Mouse (Mus musculus): Measurements from ENCODE around the gene Eml6.
A peak's percentile ranks its signal among the peaks of the same experiment; 100 is the strongest.
"Not testable (repeated sequence)": the region's sequence is repeated elsewhere in the genome, so short reads cannot be mapped to it uniquely, and the experiment has no call there.

The Eml6 gene

DNA sequence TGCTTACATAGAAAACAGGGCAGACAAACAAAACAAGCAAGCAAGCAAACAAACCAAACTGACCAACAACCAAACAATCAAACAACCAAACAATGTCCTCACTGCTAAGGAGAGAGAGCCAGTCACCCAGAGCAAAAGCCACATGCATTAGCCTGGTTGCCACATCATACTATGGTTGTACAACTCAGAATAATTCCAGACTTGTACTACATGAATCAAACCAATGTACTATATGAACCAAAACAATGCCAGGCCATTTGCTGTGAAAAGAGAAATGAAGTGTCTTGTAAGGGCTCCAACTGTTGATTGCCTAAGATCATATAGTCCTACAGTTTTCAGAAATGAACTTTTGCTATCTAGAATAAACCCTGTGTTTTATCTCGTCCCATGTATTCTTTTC lies 237.3 kb downstream of the Eml6 start:
- no peak for DNase-seq

DNA sequence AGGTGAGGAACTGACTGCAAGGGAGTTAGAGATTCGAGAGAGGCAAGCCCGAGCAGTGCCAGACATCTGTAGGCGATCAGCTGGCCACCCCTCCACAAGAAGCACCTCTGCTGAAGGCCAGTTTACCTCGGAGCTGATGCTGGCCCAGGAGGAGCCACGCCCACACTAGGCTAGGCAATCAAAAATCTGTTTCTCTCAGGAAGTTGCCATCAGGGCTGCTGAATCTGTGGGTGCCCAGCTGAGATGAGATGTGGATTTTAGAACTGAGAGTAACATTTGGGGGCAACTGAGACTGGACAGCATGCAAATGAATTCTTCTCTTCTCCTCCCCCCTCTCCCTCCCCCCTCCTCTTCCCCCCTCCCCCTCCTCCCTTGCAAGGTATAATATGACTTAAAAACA lies 238.4 kb downstream of the Eml6 start:
- peak; percentile 20 to 23 for DNase-seq

DNA sequence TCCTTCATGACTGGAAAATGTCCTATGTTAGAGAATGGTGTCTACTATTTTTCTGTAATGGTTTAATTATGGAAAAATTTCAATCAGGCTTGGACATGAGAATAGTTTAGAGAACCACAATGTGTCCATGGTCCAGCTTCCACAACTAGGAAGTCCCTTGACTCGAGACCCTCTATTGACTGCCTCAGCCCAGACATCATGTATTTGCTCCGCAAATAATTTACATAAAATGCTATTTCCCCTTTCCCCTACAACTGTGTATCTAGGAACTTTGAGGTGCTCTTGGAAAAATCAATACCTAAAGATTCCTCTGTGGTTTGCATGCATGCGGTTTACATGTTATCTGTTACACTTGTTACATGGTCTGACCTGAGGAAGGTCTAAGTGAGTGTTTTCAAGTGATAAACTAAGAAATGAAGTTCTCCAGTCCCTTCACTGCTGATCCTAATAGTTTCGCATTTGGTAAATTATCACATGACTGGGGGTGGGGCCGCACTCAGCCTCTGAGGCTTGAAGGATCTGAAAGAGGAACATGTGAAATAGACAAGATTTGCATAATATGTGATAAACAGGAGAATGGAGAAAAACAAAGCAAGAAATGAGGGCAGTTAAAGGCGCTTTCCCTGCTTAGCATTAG lies 239.1 kb downstream of the Eml6 start:
- DNase-seq = peak; percentile 35 to 55

DNA sequence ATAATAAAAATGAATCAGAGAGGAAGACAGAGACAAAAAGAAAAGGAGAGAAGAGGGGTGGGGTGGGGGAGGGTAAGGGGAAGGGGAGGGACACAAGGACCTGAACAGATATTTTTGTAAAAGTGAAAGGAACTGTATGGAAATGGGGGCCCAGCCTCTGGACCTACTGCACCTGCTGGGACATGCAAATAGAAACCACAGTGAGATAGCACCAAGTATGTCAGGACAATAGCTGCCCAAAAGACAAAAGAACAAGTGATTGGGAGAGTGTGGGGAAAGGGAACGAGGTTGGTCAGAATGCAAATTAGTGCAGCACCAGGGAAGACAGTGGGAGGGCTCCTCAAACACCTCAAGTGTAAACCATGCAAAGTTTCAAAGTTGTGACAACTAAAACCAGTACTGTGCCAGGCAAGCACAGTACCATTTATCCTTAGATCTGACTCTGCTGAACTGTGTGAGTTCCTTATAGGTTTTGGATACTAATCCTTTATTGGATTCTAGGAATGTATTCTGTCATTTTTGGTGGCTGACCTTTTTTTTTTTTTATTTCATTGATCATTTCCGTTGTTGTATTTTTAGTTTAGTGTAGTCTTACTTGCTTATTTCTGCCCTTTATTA lies 246.3 kb downstream of the Eml6 start:
- no peak for DNase-seq

DNA sequence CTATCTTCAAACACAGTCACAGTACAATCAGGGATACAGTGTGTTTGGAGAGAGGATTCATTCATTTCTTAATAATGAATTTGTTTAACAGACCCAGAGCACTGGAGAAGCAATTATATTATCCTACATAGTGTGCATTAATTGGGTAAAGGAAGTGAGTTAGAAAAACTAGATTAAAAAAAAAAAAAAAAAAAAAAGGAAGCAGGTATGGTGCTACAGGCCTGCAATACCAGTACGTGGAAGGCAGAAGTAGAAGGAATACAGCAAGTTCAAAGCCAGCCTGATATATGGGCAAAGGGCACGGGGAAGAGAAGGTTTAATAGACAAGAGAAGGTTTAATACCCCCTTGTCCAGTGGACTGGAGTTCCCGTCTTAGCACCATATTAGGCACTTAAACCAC lies 246.9 kb downstream of the Eml6 start:
- no peak for DNase-seq

DNA sequence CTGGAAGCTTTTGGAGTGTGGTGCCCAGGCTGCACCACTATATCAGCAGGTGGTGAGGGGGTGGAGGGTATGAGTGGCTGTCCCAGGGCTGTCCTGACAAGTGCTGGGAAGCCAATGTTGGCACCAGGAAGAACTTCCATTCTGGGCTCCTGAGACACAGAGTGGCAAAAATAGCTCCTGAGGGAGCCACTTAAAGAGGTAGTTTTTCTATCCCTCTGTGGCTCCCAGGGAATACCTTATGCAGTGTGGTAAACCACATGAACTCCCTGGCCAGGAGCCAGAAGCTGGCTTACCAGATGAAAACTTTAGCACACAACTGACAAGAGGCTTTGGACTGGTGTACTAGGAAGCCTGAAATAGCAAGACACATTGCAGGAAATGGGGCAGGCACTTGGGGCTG lies 247.9 kb downstream of the Eml6 start:
- no peak for DNase-seq

DNA sequence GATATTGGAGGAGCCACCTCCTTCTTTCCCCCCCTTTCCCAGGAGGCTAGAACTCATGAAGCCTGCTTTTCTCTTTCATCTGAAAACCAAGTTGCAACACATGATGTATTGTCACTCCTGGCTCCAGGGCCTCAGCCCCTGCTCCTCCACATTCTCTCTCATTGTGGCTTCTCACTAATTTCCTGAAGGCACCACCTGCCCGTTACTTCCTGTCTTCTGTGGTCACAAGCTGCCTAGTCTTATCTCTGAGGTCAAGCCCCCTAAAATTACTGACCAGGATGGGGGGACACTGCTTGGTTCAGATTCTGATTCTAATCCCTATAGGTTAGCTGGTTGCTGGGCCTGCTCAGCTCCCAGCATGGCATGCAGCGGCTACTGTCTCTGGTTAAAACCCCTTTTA lies 251.1 kb downstream of the Eml6 start:
- no peak for DNase-seq

DNA sequence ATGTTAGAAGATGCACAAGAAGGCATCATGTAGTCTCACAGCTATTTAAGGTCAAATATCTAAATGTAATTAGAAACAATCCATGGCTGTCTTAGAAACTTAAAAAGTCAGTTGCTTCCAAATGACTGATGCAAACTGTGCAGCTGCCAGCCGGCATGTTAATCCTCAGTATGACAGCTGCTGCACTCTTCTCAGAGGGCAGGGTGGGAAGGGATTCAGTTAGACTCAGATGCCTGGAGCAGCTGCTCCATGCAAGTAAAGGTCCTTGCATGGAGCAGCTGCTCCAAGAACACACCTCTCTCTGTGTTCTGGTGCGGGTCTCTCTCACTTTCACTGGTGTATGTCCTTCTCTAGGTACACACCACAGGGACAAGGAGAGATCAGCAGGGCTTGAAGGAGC lies 251.5 kb downstream of the Eml6 start:
- no peak for DNase-seq

DNA sequence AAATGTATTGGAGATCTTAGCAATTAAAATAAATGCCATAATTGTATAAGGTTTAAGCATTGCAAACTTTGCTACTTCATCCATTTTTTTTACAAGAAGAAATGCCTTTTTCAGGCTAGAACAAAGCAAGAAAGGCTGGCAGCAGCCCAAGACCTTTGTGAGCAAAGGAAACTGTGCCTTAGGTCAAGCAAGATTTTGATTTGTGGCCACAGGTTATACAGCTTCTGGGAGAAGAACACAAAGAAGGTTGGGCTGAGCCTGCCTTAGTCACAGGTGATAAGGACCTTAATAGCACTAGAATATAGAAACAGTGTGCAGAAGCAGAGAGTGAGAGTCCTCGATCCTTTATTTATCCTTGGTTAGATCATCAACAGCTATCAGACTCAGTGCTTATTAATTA lies 253.6 kb downstream of the Eml6 start:
- no peak for DNase-seq

DNA sequence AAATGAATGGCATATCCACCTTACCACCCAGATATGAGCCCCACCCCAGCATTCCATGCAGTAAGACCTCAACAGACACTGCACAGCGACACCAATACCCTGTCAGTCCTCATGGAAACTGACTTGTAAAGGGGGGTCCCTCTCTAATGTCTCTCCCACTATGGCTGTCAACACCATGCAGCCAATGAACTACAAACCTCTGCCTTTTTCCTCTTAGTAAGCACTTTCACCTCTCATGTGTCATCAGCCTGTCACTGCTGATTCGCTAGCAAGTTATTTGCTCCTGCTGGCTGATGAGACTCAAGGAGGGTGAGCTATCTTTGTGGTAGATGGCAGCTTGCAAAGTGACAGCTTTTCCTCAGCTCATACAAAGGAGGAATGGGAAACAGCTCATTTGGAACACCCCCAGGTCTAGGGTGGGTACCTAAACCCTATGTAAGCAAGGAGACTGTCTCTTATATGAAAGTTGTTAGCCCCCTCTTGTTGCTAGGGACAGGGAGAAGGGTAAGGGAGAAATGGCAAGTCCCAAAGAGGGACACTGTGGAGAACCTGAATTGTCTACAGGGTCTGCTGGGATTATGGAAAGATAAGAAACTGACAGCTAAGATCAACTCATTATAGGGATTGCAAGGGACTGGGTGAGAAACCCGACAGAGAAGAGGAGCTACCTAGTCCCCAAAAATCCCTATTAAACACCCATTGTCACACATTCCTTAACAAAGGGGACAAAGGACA lies 255.0 kb downstream of the Eml6 start:
- no peak for DNase-seq

DNA sequence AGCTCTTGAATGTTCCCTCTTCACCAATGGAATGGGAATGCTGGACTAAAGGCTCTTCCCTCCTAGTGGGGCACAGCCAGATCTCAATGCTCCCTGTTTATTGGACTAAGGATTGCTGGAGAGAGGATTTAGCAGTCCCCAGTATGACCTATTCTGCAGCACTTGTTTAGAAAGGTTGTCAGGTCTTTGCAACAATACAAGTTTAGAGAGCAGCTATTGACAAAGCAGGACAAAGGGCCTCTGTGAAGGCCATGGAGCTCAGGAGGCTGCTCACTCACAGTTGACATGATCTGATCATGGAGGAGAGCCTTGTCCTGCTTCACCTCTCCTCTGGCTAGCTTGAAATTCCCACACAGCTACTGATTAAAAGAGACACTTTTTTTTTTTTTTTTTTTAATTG lies 257.3 kb downstream of the Eml6 start:
- no peak for DNase-seq

DNA sequence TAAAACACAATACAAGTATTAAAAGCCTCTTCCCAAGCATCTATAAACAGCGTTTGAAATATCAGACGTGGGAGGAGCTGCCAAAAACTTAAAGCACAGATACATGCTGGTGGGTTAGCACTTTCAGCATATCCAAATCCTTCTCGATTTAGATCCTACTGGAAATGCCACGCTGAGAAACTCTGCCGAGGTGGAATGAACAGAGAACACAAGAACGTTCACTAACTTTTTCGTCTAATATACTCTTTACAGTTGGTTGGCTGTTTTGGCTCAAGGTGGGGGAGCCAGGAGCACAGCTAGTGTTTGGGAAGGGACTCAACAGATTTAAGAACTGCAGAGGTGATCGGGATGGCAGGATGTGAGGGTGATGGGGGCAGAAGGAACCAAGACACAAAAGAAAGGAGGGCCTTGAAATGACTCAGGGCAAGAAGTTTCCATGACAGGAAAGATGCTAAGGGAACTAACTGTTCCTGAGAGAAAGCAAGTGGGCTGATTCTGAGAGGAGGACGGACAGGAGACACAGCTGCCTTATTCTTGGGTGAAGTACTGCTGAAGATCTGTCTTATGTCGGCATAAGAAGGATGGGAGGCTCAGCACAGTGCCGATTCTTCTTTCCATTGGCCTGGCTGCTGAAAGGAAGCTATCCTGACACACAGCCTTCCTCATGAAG lies 259.4 kb downstream of the Eml6 start:
- DNase-seq = no peak

DNA sequence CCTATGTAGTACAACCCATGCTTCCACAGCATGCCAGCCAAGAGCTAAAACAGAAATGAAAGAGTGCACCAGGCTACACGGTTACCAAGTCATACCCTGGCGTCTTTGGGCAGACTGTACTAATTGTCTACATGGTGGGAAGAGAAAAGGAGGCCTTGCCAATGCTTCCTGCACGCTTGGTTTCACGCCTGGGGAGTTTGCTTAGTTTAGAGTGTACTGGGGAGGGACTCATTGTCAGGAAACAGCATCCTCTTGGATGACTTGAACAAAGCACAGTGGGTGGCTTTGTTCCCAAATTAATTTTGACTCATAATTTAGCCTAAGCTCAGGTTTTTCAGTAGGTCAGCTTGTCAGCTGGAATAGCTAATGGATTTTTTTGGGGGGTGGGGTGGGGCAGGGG lies 260.8 kb downstream of the Eml6 start:
- DNase-seq = no peak

DNA sequence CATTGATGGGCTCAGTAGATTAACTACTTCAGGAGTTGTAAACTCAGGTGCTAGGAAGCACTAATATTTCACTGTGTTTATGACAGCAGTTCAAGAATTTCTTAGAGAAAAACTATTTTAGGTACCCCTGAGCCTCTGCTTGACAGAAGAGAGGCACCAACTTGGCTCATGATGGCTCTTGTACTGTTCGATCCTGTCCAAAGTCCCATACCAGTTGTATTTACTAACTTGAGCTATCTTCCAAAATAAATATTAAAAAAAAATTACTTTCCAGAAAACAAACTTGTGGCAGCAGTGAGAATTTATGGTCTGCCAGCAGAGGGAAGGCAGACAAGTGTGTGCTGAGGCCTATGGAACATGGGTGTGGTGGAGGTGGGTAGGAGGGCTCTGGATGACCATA lies 263.1 kb downstream of the Eml6 start:
- no peak for DNase-seq

DNA sequence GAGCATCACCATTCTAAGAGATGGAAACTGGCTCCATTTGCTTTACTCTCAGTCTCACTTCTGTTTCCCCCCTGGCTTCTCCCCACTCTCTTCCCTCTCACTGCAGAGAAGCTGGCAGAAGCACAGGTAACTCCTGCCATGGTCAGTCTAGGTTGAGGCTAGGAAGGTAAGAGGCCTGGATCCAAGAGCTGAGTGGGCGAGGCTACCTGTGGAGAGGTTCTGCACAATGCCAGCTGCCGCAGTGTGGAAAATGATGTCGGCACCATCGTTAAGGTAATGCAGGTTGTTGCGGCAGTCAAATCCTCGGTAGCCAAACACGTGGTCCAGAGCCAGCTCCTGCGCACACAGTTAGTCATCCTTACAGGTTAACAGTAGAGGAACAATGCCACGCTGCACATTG lies 264.4 kb downstream of the Eml6 start:
- DNase-seq = no peak

DNA sequence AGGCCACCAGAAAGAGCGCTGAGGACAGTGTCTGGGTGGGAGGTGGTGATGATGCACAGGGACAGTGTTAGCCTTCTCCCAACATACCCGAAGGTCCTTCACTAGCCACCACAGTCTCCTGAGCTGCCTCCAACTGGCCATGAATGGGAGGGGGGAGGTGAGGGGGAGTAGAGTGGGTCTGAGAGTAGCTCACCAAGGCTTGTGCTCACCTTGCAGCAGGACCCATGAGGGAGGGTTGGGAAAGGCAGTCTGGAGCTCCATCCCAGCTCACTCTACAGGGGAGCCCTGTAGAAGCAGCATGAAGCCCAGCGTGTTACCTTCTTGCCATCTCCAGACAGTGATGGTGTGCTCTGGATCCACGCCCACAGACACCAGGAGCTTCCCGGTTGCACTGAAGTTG lies 267.2 kb downstream of the Eml6 start:
- no peak for DNase-seq

DNA sequence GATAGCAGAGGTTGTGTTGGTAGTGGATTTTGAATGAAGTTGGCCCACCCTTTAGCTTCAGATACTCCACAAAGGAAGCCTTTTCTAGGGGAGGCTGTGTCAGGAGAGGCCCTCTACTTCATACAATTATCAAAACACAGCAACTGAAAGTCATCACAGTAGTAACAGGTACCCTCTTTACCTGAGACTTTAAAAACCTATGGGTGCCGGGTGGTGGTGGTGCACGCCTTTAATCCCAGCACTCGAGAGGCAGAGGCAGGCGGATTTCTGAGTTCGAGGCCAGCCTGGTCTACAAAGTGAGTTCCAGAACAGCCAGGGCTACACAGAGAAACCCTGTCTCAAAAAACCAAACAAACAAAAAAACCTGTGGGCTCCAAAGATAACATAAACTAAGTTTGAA lies 269.8 kb downstream of the Eml6 start:
- DNase-seq = not testable (repeated sequence)

DNA sequence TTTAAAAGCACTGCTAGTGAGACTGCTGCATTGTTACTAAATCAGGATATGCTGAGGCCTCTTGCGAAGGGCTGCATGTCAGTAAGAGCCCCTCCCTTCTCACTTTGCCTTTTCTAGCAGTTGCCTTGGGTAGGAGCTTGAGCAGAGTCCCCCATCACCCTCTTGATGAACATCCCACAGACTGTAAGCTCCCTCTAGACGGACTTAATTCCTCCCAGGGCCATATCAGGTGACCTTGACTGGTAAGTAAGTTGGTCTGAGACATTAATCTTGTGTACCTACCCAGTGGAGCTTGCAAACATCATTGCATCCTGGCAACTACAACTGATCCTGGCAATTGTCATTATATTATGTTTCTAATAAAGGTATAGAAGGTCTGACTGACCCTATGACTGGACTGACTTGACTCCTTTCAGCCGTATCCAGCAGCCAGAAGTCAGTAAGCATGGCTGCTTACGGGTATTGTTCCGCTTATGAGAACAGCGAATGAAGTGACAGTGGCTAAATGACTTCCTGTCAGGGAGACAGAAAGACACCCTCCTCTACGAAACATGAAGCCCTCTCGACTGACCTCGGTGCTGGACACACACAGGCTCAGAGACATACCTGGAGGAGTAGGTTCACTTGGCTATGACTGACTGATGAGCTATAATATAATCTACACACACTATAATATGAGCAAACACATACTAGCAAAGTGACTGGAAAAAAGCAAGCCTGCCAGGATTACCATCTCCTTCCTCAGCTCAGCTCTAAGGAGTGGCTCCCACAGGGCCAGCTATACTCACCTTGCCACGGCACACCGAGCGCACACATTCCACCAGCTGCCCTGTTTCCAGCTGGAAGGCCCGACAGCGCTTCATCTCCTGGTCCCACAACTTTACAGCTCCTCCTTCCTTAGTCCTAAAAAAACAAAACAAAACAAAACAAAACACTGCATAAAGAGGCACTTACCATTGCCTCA lies 273.9 kb downstream of the Eml6 start:
- DNase-seq = no peak

DNA sequence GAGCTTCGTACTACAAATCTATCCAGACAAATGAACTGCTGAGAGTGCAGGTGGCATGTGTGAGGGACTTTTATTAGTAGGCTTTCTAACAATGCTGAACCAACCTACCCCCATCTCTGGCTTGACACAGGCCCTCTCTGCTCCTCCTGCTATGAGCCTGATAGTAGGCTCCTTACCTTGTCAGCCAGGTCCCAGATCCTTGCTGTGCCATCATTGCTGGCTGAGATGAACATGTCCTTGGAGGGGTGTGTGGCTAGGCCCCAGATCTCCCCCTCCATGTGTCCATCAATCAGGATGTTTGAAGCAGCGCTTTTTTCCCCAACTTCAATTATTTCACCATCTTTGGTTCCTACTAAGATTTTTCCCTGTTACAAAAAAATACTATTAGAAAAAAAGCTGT lies 274.8 kb downstream of the Eml6 start:
- DNase-seq = no peak

DNA sequence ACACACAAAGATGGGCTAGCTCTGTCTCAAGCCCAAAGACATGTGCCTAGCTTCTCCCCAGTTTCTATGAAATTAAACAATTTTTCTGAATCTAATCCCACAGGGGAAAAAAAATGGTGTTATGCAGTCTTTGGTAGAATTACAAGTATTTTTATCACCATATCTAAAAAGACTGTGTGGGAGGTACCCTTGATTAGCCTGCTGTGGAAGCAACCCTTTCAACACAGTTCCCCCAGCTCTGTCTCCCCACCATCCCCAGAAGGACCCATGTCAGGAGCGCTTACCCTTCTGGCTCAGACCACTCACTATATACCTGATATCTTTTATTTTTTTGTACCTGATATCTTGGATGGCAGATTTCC lies 276.4 kb downstream of the Eml6 start:
- no peak for DNase-seq

DNA sequence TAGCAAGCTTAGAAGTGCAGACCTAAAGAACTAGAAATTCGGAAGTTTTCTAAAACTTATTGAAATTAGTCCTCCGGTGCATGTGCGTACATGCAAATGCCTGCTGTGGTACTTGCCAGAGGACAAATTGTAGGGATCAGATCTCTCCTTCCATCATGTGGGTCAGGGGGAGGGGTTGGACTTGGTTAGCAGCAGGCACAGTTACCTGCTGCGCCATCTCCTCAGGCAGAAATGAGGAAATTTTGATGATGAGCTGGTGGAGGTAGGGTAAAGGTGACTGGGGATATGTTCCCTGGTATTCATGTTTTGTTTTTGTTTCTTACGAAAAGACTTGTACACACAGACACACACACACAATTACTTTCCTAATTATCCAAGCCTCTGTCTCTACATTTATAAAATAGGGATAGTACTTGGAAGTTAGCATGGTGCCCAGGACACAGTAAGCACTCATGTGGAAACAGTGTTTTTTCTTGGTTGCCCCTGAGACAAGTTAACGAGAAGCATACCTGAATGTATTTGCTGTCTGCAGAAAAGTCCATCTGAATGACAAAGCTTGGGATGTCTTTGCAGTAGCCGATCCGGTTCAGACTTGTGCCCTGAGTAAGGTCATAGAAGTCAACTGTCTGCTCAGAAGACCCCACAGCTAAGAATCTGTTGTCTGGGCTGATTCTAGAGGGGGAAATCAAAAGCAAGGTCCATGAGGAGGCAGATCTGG lies 276.9 kb downstream of the Eml6 start:
- no peak for DNase-seq

DNA sequence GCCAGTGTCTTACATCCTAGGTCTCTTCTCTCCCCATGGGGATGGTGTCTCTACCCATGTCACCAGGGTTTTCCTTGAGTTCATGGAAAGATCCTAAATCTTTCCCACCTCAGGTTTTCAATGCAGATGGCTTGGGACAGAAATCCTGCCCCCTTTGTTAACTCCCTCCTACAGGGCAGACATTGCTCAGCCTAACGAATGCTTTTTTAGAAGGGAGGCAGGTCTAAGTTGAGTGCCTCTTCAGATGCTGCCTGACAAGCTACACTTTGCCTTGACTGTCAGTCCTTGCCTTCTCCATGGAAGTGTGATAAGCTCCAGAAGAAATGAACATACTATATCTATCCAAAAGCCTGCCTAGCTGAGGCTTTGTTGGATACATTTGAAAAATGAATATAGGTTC lies 278.0 kb downstream of the Eml6 start:
- DNase-seq = no peak

Measured in spleen, adult 18-20 months (tissue).